Mouse (Mus musculus): Measurements from ENCODE around the gene Nanos3.

GRCm38 (mm10) chr8:84201545-84202245 lies 16.7 kb upstream of the Nanos3 start:
- TF ChIP-seq CTCF (IDR thresholded peaks at IDR 0.05) (no peak), EP300 (IDR thresholded peaks at IDR 0.05) (no peak)
